Mouse (Mus musculus) kidney, adult 18-20 months (tissue): Measurements from ENCODE around the gene Mras.

Experiments
- DNase-seq: peaks from one replicate; pipeline ENCODE4 v3.0.0; 2021

The Mras gene

DNA sequence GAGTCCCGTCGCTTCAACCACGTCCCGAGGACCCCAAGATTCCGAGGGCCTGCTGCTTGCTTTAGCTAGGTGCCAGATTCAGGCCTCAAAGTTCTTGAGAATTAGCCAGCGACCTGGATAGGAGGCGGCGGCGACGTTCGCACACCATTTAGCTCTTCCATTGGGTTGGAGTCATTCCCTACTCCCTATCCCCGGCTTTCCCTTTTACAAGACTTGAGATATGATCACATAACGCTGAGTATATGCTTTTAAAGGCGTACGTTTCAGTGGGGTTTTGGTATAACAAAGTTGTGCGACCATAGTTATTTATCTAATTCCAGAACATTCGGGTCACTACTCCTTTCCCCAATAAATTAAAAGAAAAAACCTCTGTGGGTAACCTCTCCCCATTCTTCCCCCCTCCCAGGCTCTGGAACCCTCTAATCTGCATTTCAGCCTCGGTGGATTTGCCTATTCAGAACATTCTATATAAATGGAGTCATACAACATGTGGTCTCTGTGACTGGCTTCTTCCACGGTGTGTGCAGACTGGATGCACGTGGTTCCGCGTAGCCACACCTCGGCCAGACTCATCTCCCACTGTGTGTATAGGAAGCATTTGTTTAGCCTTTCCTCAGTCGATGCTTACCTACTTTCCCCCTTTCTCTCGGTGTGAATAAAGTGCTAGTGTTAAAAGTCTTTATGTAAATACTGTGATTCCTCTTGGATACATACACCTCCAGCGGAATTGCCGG is at the start of gene Mras:
Mras (minus strand) TSS at position 351 of the 734 bp plus-strand sequence.
- no peak for DNase-seq

DNA sequence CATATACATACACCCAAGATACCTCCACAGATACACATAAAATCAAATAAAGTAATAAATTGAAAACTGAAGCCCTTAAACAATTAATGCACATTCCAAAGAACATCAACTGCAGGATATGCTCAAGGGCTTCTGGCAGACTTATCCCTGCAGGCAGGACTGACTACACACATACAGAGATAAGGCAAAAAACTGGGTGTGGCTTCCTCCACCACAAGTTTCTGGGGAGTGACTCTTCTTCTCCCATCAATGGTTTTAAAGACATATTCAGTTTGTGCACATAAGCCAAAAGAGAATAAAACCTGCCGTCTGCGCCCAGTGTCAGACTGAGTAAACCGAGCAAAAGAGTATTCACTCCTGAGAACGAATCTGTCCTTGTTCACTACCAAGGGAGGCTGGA is 48.0 kb upstream of the Mras start:
- DNase-seq, result no peak

DNA sequence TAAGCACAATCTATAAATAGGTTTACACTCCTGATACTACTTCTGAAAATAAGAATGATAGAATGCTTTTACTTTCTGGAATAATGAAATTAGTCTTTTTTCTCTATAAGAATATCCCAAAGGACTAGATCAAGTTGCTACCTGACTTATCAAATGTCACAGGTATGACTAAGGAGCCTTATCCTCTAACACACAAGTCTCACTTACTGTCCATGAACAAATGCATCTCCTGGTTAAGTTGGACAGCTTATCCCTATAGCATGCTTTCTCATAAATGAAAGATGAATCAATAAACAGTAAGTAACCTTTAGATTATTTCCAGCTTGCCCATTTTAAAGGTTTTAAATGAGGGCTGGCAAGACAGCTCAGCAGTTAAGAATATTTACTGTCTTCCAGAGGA is 47.5 kb upstream of the Mras start:
- DNase-seq, result no peak

DNA sequence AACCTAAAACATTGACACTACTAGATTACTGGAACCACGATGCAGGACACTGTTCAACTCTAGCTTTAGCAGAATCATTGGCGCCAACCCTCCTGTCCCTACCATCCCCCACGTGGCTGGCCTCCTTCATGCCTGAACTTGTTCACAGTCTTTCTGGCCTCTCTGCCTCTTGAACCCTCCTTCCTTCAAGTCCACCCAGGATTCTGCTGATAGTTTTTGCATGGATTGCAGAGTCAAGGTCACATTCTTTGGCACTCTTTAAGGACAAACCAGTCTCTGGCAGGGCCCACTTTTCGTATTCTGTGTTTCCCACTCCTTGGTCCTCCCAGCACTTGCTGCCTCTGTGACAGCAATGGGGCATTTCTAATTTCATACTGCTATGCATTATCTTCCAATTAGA is 46.0 kb upstream of the Mras start:
- no peak for DNase-seq

DNA sequence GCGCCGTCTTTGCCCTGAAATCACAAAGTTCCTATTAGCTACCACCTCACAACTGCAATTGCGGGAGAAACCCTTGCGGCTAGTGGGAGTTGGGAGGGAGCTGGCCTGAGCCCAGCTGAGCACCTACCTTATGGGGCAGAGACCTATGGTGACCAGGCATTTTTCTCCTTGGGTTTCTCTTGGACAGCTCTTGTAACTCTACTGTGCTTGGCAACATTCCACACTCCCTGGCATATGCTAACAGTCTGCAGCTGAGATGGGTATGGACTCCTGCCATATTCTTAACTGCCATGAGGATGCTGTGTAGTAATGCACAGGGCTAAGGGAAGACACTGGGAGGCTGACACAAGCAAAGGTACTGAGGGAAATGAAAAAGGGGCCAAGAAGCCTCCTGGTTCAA is 43.6 kb upstream of the Mras start:
- no peak for DNase-seq

DNA sequence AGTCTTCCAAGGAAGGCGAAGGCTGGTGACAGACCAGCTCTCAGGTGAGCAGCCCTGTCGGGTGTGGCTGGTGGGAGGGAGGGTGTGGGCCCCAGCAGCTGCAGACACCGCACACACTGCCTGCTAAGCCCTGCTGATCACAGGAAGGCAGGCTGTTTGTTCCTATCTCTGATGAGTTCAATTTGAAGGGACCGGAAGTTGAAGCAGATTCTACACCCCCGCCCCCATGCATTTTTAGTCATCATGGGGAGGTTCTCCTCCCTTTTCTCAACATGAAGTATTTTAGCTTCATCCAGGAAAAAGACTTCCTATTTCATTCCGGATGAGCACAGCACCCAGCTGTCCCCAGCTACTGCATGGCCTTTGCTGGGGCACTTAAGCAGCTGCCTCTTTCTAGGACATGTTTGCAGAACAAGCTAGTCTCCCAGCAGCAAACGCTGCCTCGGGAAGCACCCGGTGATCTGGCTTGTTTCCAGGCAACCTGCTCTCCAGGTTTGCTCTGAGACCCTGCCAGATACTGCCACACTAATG is 42.1 kb upstream of the Mras start:
- no peak for DNase-seq

DNA sequence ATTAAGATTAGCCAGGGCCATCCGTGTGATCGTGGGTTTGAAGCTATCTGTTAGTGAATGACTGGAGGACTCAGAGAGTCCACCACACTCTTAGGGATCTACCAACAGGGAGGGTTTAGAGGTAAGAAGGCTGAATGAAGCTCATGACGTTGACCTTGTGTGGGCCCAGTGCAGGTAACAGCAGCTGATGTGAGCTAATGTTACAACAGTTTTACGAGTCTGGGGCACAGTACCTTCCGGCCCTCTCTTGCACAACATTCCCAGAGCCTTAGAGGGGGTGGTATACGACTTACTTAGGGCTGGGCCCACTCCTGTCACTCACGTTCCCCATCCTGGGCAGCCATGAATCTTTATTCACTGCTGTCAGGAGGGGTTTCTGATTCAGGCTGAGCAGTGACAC is 34.2 kb upstream of the Mras start:
- DNase-seq, result no peak

DNA sequence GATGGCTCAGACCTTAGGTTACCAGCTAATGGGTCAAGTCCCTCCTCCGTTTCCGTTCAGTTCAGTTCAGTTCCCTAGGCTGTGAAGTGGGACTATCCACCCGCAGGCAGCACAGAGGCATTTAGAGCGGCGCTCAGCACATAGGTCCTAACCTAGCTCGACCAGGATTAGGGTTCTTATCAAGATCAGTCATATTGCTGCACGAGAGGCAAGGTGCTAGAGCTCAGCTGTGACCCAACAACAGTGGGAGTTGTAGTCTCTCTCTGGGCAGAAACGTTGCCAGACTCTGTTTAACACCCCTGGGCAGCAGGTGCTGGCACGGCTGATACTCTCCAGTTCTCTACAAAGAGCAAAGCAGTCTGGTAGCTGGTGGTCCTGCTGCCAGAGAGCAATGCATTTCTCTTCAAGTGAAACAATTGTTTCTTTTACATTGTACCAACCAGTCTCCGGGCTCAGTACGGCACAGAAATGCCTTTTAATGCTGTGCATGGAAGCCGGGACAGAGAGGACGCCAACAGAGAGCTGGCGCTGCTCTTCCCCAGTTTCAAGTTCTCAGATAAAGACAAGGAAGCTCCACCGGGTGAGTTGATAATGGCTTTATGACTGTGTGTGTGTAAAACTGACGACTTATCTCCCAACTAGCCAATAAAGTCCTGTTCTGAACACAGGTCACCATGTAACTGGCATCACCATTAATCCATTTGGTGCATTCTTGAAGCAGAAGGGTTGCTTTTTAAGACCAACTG is 33.3 kb upstream of the Mras start:
- no peak for DNase-seq

DNA sequence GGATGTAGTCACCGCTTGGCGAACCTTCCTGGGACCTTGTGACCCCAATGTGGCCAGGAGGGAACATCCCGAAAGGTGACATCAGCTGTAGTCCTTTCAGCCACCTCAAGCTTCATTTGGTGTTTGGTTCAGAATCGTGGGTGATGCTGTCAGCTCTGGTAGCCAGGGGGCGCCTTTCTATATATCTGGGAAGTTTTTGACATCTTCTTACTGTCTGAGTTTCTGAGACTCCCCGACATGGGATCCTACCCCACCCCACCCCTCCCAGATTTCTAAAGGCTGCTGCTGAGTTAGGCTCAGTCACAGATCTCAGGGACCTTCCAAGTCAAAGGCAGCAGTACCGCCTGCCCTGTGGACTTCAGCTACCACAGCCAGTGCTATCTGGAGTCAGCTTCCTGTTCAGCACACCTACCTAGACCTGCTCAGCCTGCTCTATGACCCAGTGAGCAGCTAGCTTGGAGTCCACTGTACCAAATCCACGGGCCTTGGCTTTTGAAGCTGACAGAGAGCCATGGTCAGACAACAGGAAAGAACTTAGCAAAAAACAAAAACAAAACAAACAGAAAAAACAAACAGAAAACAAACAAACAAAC is 32.6 kb upstream of the Mras start:
- DNase-seq, result peak; percentile 15

DNA sequence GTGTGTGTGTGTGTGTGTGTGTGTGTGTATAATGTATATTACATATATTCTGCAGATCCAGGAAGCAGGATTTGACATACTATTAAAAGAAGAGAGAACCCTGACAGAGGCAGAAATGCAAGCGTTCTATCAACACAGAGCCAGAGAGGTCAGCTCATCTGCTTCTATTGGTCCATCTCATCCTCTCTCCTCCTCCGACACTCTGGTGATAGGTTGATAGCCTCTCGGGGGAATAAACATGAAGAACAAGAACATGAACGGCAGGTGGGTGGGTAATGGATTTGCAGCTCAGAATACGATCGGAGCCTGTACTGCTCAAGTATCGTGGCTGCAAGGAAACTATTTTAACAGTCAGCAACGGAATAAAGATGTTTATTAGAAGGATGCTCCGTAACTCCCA is 31.4 kb upstream of the Mras start:
- DNase-seq, result no peak

DNA sequence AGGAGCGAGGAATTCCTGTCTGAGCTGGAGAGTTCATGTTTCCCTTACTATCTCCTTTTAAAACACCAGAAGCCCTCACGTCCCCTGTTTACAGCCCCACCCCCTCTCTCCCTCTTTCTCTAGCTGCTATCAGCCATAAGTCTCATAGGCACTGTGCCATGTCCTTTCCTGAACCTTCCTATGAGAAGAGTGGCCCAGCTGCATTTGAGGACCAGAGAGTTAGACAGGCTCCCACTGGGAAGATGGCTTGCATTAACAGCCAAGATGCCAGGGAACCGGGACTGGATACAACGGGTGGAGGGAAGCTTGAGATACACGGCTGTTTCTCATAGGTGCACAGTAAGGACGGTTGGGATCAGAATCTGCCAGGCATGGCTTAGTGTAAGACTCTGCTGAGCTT is 27.7 kb upstream of the Mras start:
- DNase-seq, result no peak

DNA sequence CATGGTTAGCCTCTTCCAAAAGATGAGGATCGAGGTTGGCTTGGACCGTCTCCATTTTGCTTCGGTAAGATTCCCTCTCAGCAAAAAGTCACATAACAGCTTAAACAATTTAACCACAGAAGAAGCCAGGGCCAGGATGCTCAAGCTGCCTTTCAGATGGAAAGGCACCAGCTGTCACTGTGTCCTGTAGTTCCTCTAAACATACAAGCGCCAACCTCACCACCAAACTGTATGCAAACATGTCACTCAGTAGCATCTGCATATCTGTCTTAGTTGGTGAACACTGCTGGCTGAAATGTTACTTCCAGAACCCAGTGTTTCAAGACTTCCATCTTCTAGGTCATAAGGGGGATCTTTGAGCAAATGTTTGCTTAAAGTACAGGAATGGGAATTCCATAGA is 22.5 kb upstream of the Mras start:
- no peak for DNase-seq

DNA sequence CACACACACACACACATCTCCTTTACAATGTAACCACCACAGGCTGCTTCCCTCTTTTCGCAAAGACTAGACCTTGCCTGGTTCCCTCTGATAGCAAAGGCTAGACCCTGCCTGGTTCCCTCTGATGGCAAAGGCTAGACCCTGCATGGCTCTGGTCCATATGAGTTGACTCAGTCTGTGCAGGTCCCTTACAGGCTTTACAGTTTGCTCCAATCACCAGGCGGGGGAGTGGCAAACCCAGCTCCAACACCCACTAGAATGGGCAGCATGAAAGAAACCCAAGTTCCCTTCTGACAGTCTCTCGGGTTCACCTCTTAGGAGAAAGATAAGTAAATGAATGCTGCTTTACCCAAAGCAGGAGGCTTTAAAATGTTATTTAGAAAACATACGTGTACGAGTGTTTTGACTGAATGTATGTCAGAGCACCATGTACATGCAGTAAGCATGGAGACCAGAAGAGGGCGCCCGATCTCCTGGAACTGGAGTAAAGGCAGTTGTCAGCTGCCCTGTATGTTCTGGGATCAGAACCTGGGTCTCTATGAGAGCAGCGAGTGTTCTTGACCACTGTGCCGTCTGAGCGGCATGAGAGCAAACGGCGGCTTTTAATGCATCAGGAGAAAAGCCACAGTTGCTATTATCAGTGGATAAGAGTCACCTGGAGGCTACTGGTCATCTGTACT is 21.5 kb upstream of the Mras start:
- peak; percentile 71 for DNase-seq

DNA sequence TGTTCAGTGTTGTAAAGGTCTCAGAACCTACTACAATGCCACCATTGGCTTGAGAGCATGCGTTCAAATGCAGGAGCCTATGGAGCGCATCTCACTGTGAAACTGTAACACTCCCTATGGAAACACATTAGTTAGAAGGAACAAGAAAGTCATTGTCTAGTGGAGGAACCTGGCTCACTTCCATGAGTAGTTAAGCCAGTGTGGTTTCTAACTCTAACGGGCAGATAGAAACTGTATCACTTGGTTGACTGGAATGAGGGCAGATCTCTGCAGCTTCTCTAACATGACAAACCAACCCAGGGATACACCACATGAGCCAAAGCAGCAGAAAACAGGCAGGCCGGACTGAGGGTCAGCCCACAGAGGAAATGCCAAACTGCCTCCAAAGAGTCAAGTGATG is 17.0 kb upstream of the Mras start:
- DNase-seq, result no peak

DNA sequence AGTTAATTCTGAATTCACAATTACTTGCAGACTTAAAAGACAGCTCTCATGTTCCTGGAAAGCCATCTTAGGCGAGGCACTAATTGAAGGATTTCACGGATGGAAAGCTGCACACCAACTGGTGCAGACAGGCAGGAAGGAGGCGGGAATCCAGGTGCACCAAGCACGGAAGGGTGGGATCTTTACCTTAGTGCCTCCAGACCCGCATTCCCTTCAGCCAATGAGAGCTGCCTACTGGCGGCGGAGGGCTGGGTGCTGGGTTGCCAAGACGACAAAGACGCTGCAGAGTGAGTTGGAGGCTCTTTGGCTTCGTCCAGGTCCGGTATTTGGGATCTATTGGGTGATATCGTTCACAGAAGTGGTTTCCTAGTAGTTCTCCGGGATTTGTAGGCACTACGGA is 14.0 kb upstream of the Mras start, which contains the start of gene Nme9:
Nme9 (plus strand) TSS at position 315 of the 400 bp plus-strand sequence.
- DNase-seq, result peak; percentile 10

DNA sequence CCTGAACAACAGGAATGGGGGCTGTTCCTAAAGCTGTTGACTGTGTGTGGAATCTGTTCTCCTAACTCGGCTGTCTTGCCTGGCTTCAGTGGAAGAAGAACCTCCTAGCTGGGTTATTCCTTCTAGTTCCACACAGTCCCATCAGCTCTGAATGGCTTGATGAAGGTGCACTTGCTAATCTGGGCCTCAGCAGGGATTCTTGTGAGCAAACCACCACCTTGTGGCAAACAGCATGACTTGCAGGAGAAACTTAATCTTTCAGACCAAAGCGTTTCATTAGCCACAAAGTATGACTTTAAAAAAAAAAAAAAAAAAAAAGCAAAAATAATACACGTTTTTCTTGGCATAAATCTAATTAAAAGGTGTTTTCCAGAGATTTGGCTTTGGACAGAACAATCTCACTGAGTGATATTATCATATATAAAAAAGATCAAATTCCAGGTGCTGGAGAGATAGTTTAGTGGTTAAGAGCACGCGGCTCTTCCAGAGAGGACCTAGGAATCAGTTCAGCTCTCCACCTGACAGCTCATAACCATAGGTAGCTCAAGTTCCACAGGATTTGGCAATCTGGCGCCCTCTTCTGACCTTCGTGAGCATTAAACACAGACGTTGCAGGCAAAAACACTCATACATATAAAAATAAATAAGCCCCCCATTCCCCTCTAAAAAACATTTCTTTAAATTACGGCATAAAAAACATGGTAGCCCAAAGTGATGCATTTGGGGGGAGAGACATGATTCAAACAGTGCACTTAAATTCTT is 12.9 kb upstream of the Mras start:
- DNase-seq, result peak; percentile 16

DNA sequence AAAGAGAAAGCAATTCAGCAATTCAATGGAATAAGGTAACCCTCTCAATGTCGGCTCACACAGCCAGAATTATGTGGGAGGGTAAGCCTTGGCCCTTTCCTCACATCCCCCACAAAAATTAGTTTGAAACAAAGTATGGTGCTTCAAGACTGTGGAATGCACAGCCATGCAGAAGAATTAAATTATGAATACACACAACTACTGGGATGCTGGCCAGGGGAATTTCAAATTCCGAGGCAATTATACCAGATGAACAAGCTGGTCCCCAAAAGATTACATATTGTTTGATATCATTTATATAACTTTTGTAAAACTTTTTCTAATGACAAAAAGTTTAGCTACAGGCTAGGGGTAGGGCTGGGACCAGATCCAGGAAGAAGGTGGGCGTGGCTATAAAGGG is 10.1 kb upstream of the Mras start:
- no peak for DNase-seq

DNA sequence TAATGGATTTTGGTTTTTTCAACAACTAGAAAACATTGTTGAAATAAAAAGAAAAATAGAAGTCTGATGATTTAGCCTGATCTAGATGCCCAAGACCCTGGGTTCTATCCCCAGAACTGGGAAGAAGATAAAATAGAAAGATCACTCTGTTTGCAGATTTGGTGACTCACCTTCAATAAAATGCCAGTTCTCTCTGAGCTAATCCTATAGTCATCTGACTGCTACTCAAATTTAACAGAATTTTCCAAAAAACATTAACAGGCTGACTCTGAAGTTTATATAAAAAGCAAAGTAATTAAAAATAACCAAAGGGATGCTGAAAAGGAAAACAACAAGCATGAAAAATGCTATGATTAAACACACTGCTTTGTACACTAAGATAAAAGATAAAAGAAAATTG is 9.1 kb upstream of the Mras start:
- no peak for DNase-seq

DNA sequence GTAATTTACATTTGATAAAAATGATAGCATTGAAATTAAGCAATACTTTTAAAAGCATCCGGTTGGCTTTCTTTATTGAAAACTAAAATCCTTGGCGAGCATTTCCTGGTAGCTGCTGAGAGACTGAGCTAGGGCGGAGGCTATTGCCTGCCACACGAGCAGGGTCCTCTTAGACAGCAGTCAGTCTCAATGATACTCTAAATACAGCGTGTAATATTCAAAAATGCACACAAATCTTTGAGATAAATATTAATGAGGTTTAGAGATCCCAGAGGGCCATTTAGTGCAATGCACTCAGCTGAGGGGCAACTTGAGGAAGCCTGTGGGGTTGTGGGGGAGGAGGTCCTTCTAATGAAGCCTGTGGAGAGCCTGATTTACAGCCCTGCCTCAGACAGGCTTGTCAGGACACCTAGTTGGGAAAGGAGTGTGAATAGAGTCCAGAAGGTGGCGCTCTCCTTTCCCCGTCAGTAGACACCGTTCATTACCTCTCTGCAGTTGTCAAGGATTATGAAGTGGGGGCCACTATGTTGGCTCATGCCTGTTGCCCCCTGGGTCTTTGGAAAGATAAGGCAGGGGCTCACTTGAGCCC is 7.5 kb upstream of the Mras start:
- peak; percentile 33 for DNase-seq

DNA sequence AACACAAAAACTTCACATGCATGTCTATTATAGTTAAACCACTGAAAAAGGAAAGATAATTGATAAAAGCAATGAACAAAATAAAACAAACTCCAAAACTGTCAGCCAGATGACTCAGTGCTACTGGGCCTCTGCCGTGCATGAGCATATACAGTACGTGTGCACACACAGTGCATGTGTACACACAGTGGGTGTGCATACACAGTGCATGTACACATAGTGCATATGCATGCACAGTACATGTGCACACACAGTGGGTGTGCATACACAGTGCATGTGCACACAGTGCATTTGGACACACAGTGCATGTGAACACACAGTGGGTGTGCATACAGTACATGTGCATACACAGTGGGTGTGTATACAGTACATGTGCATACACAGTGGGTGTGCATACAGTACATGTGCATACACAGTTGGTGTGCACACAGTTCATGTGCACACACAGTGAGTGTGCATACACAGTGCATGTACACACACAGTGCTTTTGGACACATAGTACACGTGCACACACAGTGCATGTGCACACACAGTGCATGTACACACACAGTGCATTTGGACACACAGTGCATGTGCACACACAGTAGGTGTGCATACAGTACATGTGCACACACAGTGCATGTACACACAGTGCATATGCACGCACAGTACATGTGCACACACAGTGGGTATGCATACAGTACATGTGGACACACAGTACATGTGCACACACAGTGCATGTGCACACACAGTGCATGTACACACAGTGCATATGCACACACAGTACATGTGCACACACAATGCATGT is 4.7 kb upstream of the Mras start:
- DNase-seq, result no peak

DNA sequence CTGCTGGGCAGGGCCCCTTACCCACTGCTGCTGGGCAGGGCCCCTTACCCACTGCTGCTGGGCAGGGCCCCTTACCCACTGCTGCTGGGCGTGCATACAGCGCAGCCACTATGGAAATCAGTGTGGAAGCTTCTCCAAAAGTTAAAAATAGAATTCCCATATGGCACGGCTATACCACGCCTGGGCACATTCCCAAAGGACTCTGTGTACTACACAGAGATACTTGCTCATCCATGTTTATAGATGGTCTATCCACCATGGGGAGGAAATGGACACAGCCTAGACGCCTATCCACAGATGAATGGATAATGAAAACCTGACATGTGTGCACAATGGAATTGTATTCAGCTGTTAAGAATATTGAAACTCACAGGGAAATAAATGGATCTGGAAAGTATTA is 3.8 kb upstream of the Mras start:
- DNase-seq, result no peak
